Mouse (Mus musculus) forebrain, embryonic 14.5 days (tissue): ENCODE results near the gene Atg7. TPM values are rescaled to one million over a fixed set of nuclear protein-coding genes. Genes with fewer than 3 reads are reported as not detected.
A peak's percentile ranks its signal among the peaks of the same experiment; 100 is the strongest.

ENCODE experiments used
- ATAC-seq: fragments of 200-750 bp; cut with Nextera tagmentation; 2 replicates; pipeline ENCODE4 v1.8.0; 2017; ENCODE audit warnings: mild to moderate bottlenecking, moderate library complexity
- DNase-seq: peaks from one replicate; pipeline ENCODE4 v3.0.0-alpha.2; 2015; ENCODE audit warnings: low spot score
- H3K27ac ChIP-seq: fragments of 300-500 bp; sonication (generic); 2 replicates; pipeline ENCODE4 v1.5.1; 2014; ENCODE audit warnings: low read depth, mild to moderate bottlenecking, control low read depth, low read length, moderate library complexity
- H3K27me3 ChIP-seq: fragments of 300-500 bp; sonication (generic); replicated peaks from 2 replicates; pipeline ENCODE4 v1.6.1; 2014; ENCODE audit warnings: low read length, control low read depth, mixed read lengths; ENCODE audit not compliant: control insufficient read depth, insufficient read depth
- H3K36me3 ChIP-seq: fragments of 300-500 bp; sonication (generic); 2 replicates; pipeline ENCODE4 v1.6.1; 2014; ENCODE audit warnings: low read length, control low read depth; ENCODE audit not compliant: control insufficient read depth, insufficient read depth
- H3K4me1 ChIP-seq: fragments of 300-500 bp; sonication (generic); 2 replicates; pipeline ENCODE4 v1.6.1; 2014; ENCODE audit warnings: antibody characterized with exemption, low read length, control low read depth; ENCODE audit not compliant: control insufficient read depth, insufficient read depth
- H3K4me2 ChIP-seq: fragments of 300-500 bp; sonication (generic); 2 replicates; pipeline ENCODE4 v1.6.1; 2014; ENCODE audit warnings: mild to moderate bottlenecking, control low read depth, low read length
- H3K4me3 ChIP-seq: fragments of 300-500 bp; sonication (generic); 2 replicates; pipeline ENCODE4 v1.5.1; 2014; ENCODE audit warnings: low read depth, low read length, control low read depth
- H3K9ac ChIP-seq: fragments of 300-500 bp; sonication (generic); 2 replicates; pipeline ENCODE4 v1.6.1; 2014; ENCODE audit warnings: mild to moderate bottlenecking, low read length, control low read depth, moderate library complexity
- H3K9me3 ChIP-seq: fragments of 300-500 bp; sonication (generic); replicated peaks from 2 replicates; pipeline ENCODE4 v1.6.1; 2016; ENCODE audit warnings: low read length, control low read depth, mixed read lengths; ENCODE audit not compliant: control insufficient read depth
- WGBS: fragments of 180-500 bp; shearing (Covaris S2); extraction: QIAGEN DNeasy Blood & Tissue Kit; methylation state at CpG from one replicate; pipeline ENCODE4 v1.1.7; 2014; 5-methylcytosine and 5-hydroxymethylcytosine counted together
- polyA plus RNA-seq: library from polyadenylated mRNA; unstranded; fragments of >200 nt; fragmentation: Nextera tagmentation; extraction: Ambion mirVana; gene quantifications from 2 replicates; pipeline ENCODE4 v1.2.1, GENCODE M21; 2014

Gene Atg7
- polyA plus RNA-seq, 1 experiment from 2014 or later = 21.8 TPM

DNA sequence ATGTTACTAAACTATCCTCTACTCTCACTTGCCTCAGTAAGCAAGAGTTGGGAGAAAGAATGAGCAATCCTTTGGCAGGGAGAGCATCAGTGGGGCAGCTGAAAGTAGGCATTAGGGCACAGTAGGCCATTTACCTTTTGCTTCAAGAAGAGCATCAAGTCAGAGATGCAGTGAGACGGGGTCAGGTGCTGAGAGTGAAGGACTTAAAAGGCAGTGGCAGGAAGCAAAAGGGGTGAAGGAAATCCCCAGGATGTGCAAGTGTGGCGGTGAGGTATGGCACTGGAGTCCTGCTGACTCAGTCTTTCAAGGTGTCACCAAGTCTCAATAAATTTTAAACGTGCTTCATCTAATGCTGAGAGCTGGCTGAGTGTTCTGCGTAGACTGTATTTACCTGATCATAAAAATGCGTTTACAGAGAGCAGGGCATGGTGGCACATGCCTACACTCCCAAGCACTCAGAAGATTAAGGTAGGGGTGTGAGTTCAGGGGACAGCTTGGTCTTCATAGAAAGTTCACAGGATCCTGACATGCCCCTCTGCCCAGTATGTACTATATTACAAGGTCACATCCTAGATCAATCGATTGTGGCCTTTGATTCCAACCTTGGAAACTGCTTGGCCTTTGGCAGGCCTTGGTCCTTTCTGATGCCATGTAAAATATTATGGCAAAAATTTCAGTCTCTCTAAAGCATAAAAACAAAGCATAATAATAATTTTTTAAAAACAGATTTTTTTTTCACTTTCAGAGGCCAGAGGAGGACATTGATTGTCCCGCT, 14.1 kb downstream of the Atg7 start:
- H3K27me3 ChIP-seq = no peaks in the 10 kb centered on the region
- 88% methylated on average over 7 of the region's 7 CpGs for WGBS

GRCm38 (mm10) chr6:114657807-114658206, 14.9 kb downstream of the Atg7 start:
- Histone ChIP-seq H3K9ac (no peak overlapping the region), H3K4me2 (no peak overlapping the region), H3K27ac (no peak overlapping the region), H3K36me3 (no peaks in the 10 kb centered on the region), H3K4me1 (no peaks in the 10 kb centered on the region; the same call in 1 of the 2 replicates), H3K27me3 (no peaks in the 10 kb centered on the region), H3K9me3 (no peaks in the 10 kb centered on the region), H3K4me3 (no peak overlapping the region)
- 89% methylated on average over 4 of the region's 4 CpGs for WGBS
- ATAC-seq = no peak
- no peak for DNase-seq

More for the DNA sequence above, 14.1 kb downstream of the Atg7 start:
- Histone ChIP-seq H3K9me3 (no peaks in the 10 kb centered on the region), H3K9ac (no peak overlapping the region), H3K4me2 (no peak overlapping the region), H3K27ac (no peak overlapping the region), H3K36me3 (no peaks in the 10 kb centered on the region), H3K4me1 (no peaks in the 10 kb centered on the region; the same call in 1 of the 2 replicates), H3K4me3 (no peak overlapping the region)
- ATAC-seq (no peak), DNase-seq (no peak)

- DNase-seq (no peak), ATAC-seq (no peak)
- Histone ChIP-seq H3K4me1 (no peaks in the 10 kb centered on the region; the same call in 1 of the 2 replicates), H3K36me3 (no peaks in the 10 kb centered on the region), H3K27me3 (no peaks in the 10 kb centered on the region), H3K9ac (no peak overlapping the region), H3K27ac (no peak overlapping the region), H3K4me2 (no peak overlapping the region), H3K4me3 (no peak overlapping the region), H3K9me3 (no peaks in the 10 kb centered on the region)
- 77% methylated on average over 4 of the region's 4 CpGs for WGBS
Observed at GRCm38 (mm10) chr6:114659278-114659991, 16.5 kb downstream of the Atg7 start.

- H3K9me3 ChIP-seq = no peaks in the 10 kb centered on the region
- H3K36me3 ChIP-seq = no peaks in the 10 kb centered on the region
- WGBS = 77% methylated on average over 5 of the region's 5 CpGs
- no peak overlapping the region for H3K4me2 ChIP-seq
- H3K4me3 ChIP-seq = no peak overlapping the region
- no peaks in the 10 kb centered on the region; the same call in 1 of the 2 replicates for H3K4me1 ChIP-seq
- no peaks in the 10 kb centered on the region for H3K27me3 ChIP-seq
- no peak overlapping the region for H3K9ac ChIP-seq
- DNase-seq = no peak
- H3K27ac ChIP-seq = no peak overlapping the region
- no peak for ATAC-seq
Observed at GRCm38 (mm10) chr6:114659992-114660800, 17.3 kb downstream of the Atg7 start.

GRCm38 (mm10) chr6:114663707-114664106, 20.8 kb downstream of the Atg7 start:
- Histone ChIP-seq H3K4me1 (no peaks in the 10 kb centered on the region; the same call in 1 of the 2 replicates), H3K4me3 (no peak overlapping the region), H3K4me2 (no peak overlapping the region), H3K27me3 (no peaks in the 10 kb centered on the region), H3K36me3 (no peaks in the 10 kb centered on the region), H3K27ac (no peak overlapping the region), H3K9ac (no peak overlapping the region), H3K9me3 (no peaks in the 10 kb centered on the region)
- WGBS = 88% methylated on average over 2 of the region's 2 CpGs
- DNase-seq (peak; percentile 6), ATAC-seq (no peak)

DNA sequence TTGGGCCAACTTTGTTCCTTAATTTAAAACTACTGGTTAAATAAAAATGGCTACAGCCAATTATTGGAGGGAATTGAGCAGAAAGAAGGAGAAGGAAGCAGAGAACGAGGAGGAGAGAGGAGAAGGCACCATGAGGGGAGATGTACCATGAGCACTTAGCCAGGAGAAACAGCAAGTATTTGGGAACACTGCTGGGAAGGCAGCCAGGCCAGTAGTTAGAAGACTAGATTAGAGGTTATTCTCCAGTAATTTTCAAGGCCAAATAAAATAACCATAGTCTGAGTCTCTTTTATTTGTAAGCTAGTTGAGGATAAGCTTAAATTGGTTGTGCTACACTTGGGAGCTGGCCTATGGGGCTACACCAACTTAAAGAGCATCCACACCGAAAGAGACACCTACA, 21.8 kb downstream of the Atg7 start:
- no peaks in the 10 kb centered on the region; the same call in 1 of the 2 replicates for H3K4me1 ChIP-seq
- DNase-seq = no peak
- no peak overlapping the region for H3K4me3 ChIP-seq
- H3K4me2 ChIP-seq = no peak overlapping the region
- no peak overlapping the region for H3K9ac ChIP-seq
- ATAC-seq = no peak
- H3K9me3 ChIP-seq = no peaks in the 10 kb centered on the region
- H3K27ac ChIP-seq = no peak overlapping the region
- no peaks in the 10 kb centered on the region for H3K27me3 ChIP-seq
- no peaks in the 10 kb centered on the region for H3K36me3 ChIP-seq
- WGBS = 72% methylated on average over 2 of the region's 2 CpGs

DNA sequence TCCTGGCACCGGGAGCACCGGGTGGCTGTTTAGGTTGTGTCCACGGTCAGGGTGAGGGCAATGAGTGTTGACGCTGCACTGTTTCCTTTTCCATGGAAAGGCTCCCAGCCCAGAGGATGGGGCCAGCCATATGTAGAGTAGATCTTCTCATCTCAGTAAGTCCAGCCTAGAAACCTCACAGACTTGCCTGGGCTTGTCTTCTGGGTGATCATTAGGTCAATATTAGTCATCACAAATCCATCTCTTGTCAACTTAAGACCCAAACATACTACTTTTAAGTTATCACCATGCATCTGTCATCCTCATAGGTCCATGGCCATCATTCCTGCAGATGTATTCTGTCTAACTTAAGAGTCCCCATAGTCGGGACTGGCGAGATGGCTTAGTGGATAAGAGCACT, 24.6 kb downstream of the Atg7 start:
- Histone ChIP-seq H3K4me2 (no peak overlapping the region), H3K36me3 (no peaks in the 10 kb centered on the region), H3K9me3 (no peaks in the 10 kb centered on the region), H3K4me1 (no peaks in the 10 kb centered on the region), H3K9ac (no peak overlapping the region), H3K27ac (no peak overlapping the region), H3K27me3 (no peaks in the 10 kb centered on the region), H3K4me3 (no peak overlapping the region)
- DNase-seq (no peak), ATAC-seq (no peak)
- 93% methylated on average over 6 of the region's 6 CpGs for WGBS

- no peak overlapping the region for H3K4me3 ChIP-seq
- DNase-seq (no peak), ATAC-seq (no peak)
Observed at GRCm38 (mm10) chr6:114674771-114675170, 31.9 kb downstream of the Atg7 start.

More at GRCm38 (mm10) chr6:114674771-114675170, 31.9 kb downstream of the Atg7 start:
- Histone ChIP-seq H3K4me1 (no peaks in the 10 kb centered on the region), H3K27ac (no peak overlapping the region), H3K9me3 (no peaks in the 10 kb centered on the region), H3K9ac (no peak overlapping the region), H3K36me3 (no peaks in the 10 kb centered on the region), H3K4me2 (no peak overlapping the region), H3K27me3 (no peaks in the 10 kb centered on the region)
